In genomic region chr10:88620809-88621208, GRCm38 (mm10) we compare ENCODE assay signal across 25 mouse cellular contexts. TPM values are rescaled to one million over a fixed set of nuclear protein-coding genes. Genes with fewer than 3 reads are reported as not detected.
DNase-seq lines count a peak whose midpoint lies in the region; TF ChIP-seq lines count a peak whose summit lies in the region.
"Had no signal": no experiment of that assay in that cellular context is flagged by ENCODE, and none has a peak within 500 bp of the region (broad histone marks: within the 10 kb centered on the region; RNA-seq: fewer than 3 reads in every experiment).

No protein-coding gene starts in this region.

- TF ChIP-seq CTCF in gastrocnemius, adult 2 months (IDR thresholded peaks at IDR 0.05): peak; percentile 35; the same call in 1 of the 2 replicates
- peak; percentile 30; the same call in 1 of the 2 replicates for TF ChIP-seq CTCF in layer of hippocampus, adult 2 months (conservative IDR thresholded peaks at IDR 0.05)
- TF ChIP-seq CTCF in MEL (IDR thresholded peaks at IDR 0.05 in 2 of 3, conservative IDR thresholded peaks at IDR 0.05 in 1 of 3; ENCODE audit: control insufficient read depth in 1 of 3, insufficient read depth in 1 of 3, low read depth in 2 of 3, low read length in 3 of 3, poor library complexity in 1 of 3, severe bottlenecking in 1 of 3): peak in 2 of 3 experiments; percentile 16 to 26; a peak in 2 of 6 replicates

- no peaks in the 10 kb centered on the region for H3K27me3 ChIP-seq in MEL (ENCODE audit: control insufficient read depth in 1 of 2, insufficient read depth in 2 of 2, low read length in 2 of 2)
- H3K27me3 ChIP-seq: forebrain, embryonic 15.5 days; limb, embryonic 12.5 days; lung, embryonic 15.5 days; midbrain, embryonic 13.5 days; neural tube, embryonic 12.5 days had no signal

- no peaks in the 10 kb centered on the region for H3K9me3 ChIP-seq in MEL (replicated peaks; ENCODE audit: insufficient read depth, low read length)
- H3K9me3 ChIP-seq: embryonic facial prominence, embryonic 10.5 days; forebrain, embryonic 15.5 days; heart, embryonic 13.5 days; limb, embryonic 12.5 days; lung, embryonic 15.5 days; midbrain, embryonic 13.5 days; neural tube, embryonic 12.5 days had no signal

- no peak overlapping the region for H3K27ac ChIP-seq in gastrocnemius, adult 2 months
- H3K27ac ChIP-seq in layer of hippocampus, adult 2 months: no peak overlapping the region
- H3K27ac ChIP-seq in MEL (ENCODE audit: control insufficient read depth, low read depth, low read length): no peak overlapping the region
- H3K27ac ChIP-seq: embryonic facial prominence, embryonic 10.5 days; forebrain, embryonic 15.5 days; heart, embryonic 13.5 days; limb, embryonic 12.5 days; lung, embryonic 15.5 days; midbrain, embryonic 13.5 days; neural tube, embryonic 12.5 days had no signal

- H3K4me3 ChIP-seq in gastrocnemius, adult 2 months: no peak overlapping the region
- H3K4me3 ChIP-seq in layer of hippocampus, adult 2 months: no peak overlapping the region
- H3K4me3 ChIP-seq in MEL (ENCODE audit: control insufficient read depth in 1 of 2, insufficient read depth in 1 of 2, low read depth in 2 of 2, low read length in 2 of 2): no peak overlapping the region
- H3K4me3 ChIP-seq: embryonic facial prominence, embryonic 10.5 days; forebrain, embryonic 15.5 days; heart, embryonic 13.5 days; limb, embryonic 12.5 days; lung, embryonic 15.5 days; midbrain, embryonic 13.5 days; neural tube, embryonic 12.5 days had no signal

- no peak for DNase-seq in gastrocnemius, adult 2 months
- DNase-seq in gastrocnemius, adult 18-20 months (ENCODE audit: low spot score): no peak
- DNase-seq in layer of hippocampus, adult 2 months (ENCODE audit: low spot score in 2 of 2): no peak
- DNase-seq in layer of hippocampus, adult 11-12 months (ENCODE audit: low spot score): no peak
- peak; percentile 10 for DNase-seq in 3T3-L1 (ENCODE audit: low read depth, low spot score)
- DNase-seq in MEL (ENCODE audit: low read depth, low spot score): peak; percentile 15
- DNase-seq in adrenal gland, adult (ENCODE audit: inconsistent age in 2 of 2, low spot score in 1 of 2): no peak
- DNase-seq in cerebellum, postnatal 36 days: no peak
- DNase-seq: adrenal gland, postnatal 36 days; cerebellum, adult 9-11 months; heart, postnatal 14 days; kidney, adult 18-20 months; kidney, postnatal 14 days; retina, postnatal 1 day; right cerebral cortex, postnatal 25 days; spleen, adult 18-20 months; thymus, postnatal 36 days had no signal

- H3K4me1 ChIP-seq in MEL (ENCODE audit: control insufficient read depth in 1 of 2, insufficient read depth in 2 of 2, low read length in 2 of 2): no peaks in the 10 kb centered on the region
- H3K4me1 ChIP-seq: embryonic facial prominence, embryonic 10.5 days; forebrain, embryonic 15.5 days; limb, embryonic 12.5 days; lung, embryonic 15.5 days; midbrain, embryonic 13.5 days; neural tube, embryonic 12.5 days had no signal

- no peaks in the 10 kb centered on the region for H3K36me3 ChIP-seq in MEL (ENCODE audit: control insufficient read depth in 1 of 2, insufficient read depth in 2 of 2, low read length in 2 of 2)
- H3K36me3 ChIP-seq: embryonic facial prominence, embryonic 10.5 days; forebrain, embryonic 15.5 days; heart, embryonic 13.5 days; limb, embryonic 12.5 days; lung, embryonic 15.5 days; midbrain, embryonic 13.5 days; neural tube, embryonic 12.5 days had no signal

- TF ChIP-seq POLR2A in MEL (IDR thresholded peaks at IDR 0.05; ENCODE audit: control insufficient read depth in 1 of 2, insufficient read depth in 1 of 2, low read depth in 1 of 2, low read length in 2 of 2, poor library complexity in 1 of 2): no peak

- no peak for TF ChIP-seq EP300 in MEL (IDR thresholded peaks at IDR 0.05; ENCODE audit: low read depth in 1 of 2, low read length in 2 of 2)

- TF ChIP-seq RAD21 in MEL (IDR thresholded peaks at IDR 0.05; ENCODE audit: low read depth, low read length): peak; percentile 30

- no peak overlapping the region for H3K9ac ChIP-seq in MEL (ENCODE audit: control insufficient read depth, low read depth, low read length, poor library complexity, severe bottlenecking)
- H3K9ac ChIP-seq: forebrain, embryonic 15.5 days; heart, embryonic 13.5 days; limb, embryonic 12.5 days; lung, embryonic 15.5 days; midbrain, embryonic 13.5 days; neural tube, embryonic 12.5 days had no signal

- no peaks in the 10 kb centered on the region for H3K79me2 ChIP-seq in MEL (ENCODE audit: control insufficient read depth, insufficient read depth, low read length, poor library complexity)

- intact Hi-C loops in gastrocnemius, adult 2 months (cut with DNase I): no loop called here

TF ChIP-seq in MEL, 35 proteins besides CTCF, POLR2A, EP300 and RAD21:
- TF ChIP-seq MXI1 (IDR thresholded peaks at IDR 0.05; ENCODE audit: low read depth, low read length) (no peak), SIN3A (IDR thresholded peaks at IDR 0.05; ENCODE audit: low read length) (no peak), RCOR1 (IDR thresholded peaks at IDR 0.05; ENCODE audit: low read depth, low read length) (no peak), CHD1 (IDR thresholded peaks at IDR 0.05; ENCODE audit: low read depth, low read length) (no peak), KAT2A (conservative IDR thresholded peaks at IDR 0.05; ENCODE audit: low read depth, low read length) (no peak), ZC3H11A (IDR thresholded peaks at IDR 0.05; ENCODE audit: low read depth, low read length) (no peak), SMC3 (IDR thresholded peaks at IDR 0.05; ENCODE audit: low read depth, low read length) (peak; percentile 38)
TF ChIP-seq in MEL: peak in this region for 1.

RNA-seq across cellular contexts. Expression of gene Mybpc1, which starts 15.9 kb away (rescaled TPM):
- total RNA-seq in gastrocnemius, adult 2 months (2021): 1,000 to 10,000 TPM in 1 of 2 experiments, 100 to 1,000 TPM in 1; 749 to 2,272 TPM
- 1,000 to 10,000 TPM; 1,377 to 1,820 TPM for total RNA-seq in gastrocnemius, adult 18-20 months (2021)
- 1 to 10 TPM in 1 of 2 experiments, under 1 TPM in 1; 0.82 to 1.4 TPM for total RNA-seq in layer of hippocampus, adult 2 months (2021)
- total RNA-seq in MEL (2012; rRNA removed): not detected in 2 replicates
- not detected for polyA plus RNA-seq in MEL (2012; ENCODE audit: insufficient read depth in 1 of 2, insufficient read length in 2 of 2, low read depth in 1 of 2, low replicate concordance in 2 of 2, missing spikeins in 1 of 2)
- total RNA-seq: megakaryocyte, adult 5-6 weeks had no signal

Comparison
In these comparisons a context has a peak if more than half of its experiments do, and no peak if none do; other contexts are left out.
1. DNase-seq: peak in 3T3-L1 (single experiment) and MEL (single experiment); none in gastrocnemius, adult 2 months (single experiment), gastrocnemius, adult 18-20 months (single experiment), layer of hippocampus, adult 2 months (0 of 2), layer of hippocampus, adult 11-12 months (single experiment), adrenal gland, adult (0 of 2) and cerebellum, postnatal 36 days (0 of 2).
2. RNA of gene Mybpc1, which starts 15.9 kb away (total RNA-seq): 749 to 2,272 TPM in gastrocnemius, adult 2 months and 1,377 to 1,820 TPM in gastrocnemius, adult 18-20 months; 0.82 to 1.4 TPM in layer of hippocampus, adult 2 months and not detected in MEL; every median in the first group is over 100 times any median in the second.
3. Peak in every context shown above with its lines, with median percentiles within 50 percentile points of each other: CTCF ChIP-seq.